Comparison of ENCODE assay signal across 8 mouse cellular contexts in the genomic region with DNA sequence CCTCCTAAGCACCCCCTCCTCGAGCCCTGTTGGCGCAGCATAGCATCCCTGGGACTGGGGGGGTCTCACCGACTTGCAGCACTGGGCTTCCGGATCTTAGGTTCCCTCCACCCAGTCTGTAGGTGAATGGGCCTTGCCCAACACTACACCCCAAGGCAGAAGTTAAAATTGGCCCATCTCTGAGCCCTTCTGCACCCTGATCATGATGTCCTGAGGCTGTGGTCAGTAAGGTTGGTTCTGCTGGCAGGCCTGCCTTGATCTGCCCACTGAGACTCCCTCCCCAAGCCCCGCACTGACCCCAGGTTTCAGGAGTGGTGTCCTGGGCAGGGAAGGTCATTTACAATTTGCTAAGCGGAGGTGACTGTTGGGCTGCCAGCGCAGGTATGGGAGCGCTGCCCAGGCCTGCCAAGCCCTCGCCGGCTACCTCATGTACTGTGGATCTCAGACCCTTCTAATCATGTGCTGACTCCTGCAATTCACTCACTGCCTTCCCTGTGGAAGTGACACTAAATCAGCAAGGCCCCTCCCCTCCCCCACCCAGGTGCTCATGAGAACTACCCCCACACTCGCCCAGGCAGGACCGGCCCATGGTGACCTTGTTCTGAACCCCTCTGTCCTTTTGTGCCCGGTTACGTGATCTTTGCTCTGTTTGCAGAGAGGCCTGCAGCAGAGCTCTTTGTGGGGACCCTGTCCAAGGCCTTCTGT. TPM values are rescaled to one million over a fixed set of nuclear protein-coding genes. Genes with fewer than 3 reads are reported as not detected.
A peak's percentile ranks its signal among the peaks of the same experiment; 100 is the strongest.
DNase-seq lines count a peak whose midpoint lies in the region; ATAC-seq and TF ChIP-seq lines count a peak whose summit lies in the region.

No protein-coding gene starts in this region.

- no peak for TF ChIP-seq POLR2A in kidney, adult 2 months (IDR thresholded peaks at IDR 0.05; ENCODE audit: low read depth, low read length)

- no peaks in the 10 kb centered on the region for H3K27me3 ChIP-seq in kidney, adult 2 months (replicated peaks; ENCODE audit: control insufficient read depth, insufficient read depth, low read length)
- peaks cover 1% of the 10 kb centered on the region; the same call in 1 of the 2 replicates for H3K27me3 ChIP-seq in hindbrain, embryonic 10.5 days (ENCODE audit: insufficient read depth, poor library complexity, severe bottlenecking)
- no peaks in the 10 kb centered on the region for H3K27me3 ChIP-seq in liver, postnatal 0 days (ENCODE audit: insufficient read depth, low read length)

- H3K4me2 ChIP-seq in liver, postnatal 0 days (ENCODE audit: low read depth, low read length): peak overlapping the region; percentile 58

- DNase-seq in kidney, adult 2 months: no peak
- DNase-seq in kidney, adult 11 months: no peak
- no peak for DNase-seq in hindbrain, embryonic 10.5 days (ENCODE audit: low spot score)
- peak; percentile 72 for DNase-seq in liver, postnatal 0 days
- no peak for DNase-seq in adrenal gland, postnatal 10 days
- no peak for DNase-seq in urinary bladder, postnatal 10 days (ENCODE audit: low spot score)

- TF ChIP-seq CTCF in kidney, adult 2 months (conservative IDR thresholded peaks at IDR 0.05; ENCODE audit: insufficient read depth, insufficient read length, low read depth, low read length): no peak
- no peak for TF ChIP-seq CTCF in liver, postnatal 0 days (IDR thresholded peaks at IDR 0.05; ENCODE audit: low read depth)

- H3K36me3 ChIP-seq in kidney, adult 2 months (ENCODE audit: control insufficient read depth, insufficient read depth, low read length): no peaks in the 10 kb centered on the region
- peaks cover 57% of the 10 kb centered on the region for H3K36me3 ChIP-seq in hindbrain, embryonic 10.5 days
- peaks cover 22% of the 10 kb centered on the region for H3K36me3 ChIP-seq in liver, postnatal 0 days (replicated peaks; ENCODE audit: insufficient read depth, low read length)

- H3K9ac ChIP-seq in liver, postnatal 0 days (replicated peaks): peak overlapping the region; percentile 58

- peaks cover 10% of the 10 kb centered on the region for H3K4me1 ChIP-seq in kidney, adult 2 months (ENCODE audit: control insufficient read depth, insufficient read depth, low read length)
- H3K4me1 ChIP-seq in brown adipose tissue, adult 24 weeks (ENCODE audit: control insufficient read depth, insufficient read depth, insufficient read length, low read length): peaks cover 53% of the 10 kb centered on the region
- H3K4me1 ChIP-seq in hindbrain, embryonic 10.5 days (replicated peaks): peaks cover 44% of the 10 kb centered on the region
- H3K4me1 ChIP-seq in liver, postnatal 0 days (ENCODE audit: insufficient read depth): peaks cover 50% of the 10 kb centered on the region

- 58% methylated on average over 14 of the region's 14 CpGs for WGBS in kidney, adult 2 months
- 79% methylated on average over 14 of the region's 14 CpGs for WGBS in hindbrain, embryonic 10.5 days
- 53% methylated on average over 14 of the region's 14 CpGs for WGBS in liver, postnatal 0 days (ENCODE audit: insufficient replicate concordance)

- no peak overlapping the region for H3K4me3 ChIP-seq in kidney, adult 2 months (ENCODE audit: insufficient read depth, low read depth, low read length)
- no peak overlapping the region for H3K4me3 ChIP-seq in brown adipose tissue, adult 24 weeks (ENCODE audit: insufficient read depth, low read depth, low read length)
- H3K4me3 ChIP-seq in hindbrain, embryonic 10.5 days: no peak overlapping the region
- 0 out of 2 replicates have a peak overlapping the region, but pooled peaks have one; percentile 1 for H3K4me3 ChIP-seq in liver, postnatal 0 days (ENCODE audit: low read depth, low read length)

- H3K9me3 ChIP-seq in hindbrain, embryonic 10.5 days: no peaks in the 10 kb centered on the region
- H3K9me3 ChIP-seq in liver, postnatal 0 days (ENCODE audit: low read length): no peaks in the 10 kb centered on the region

- TF ChIP-seq EP300 in liver, postnatal 0 days (IDR thresholded peaks at IDR 0.05; ENCODE audit: low read depth): no peak

- no peak for ATAC-seq in liver, postnatal 0 days
- ATAC-seq in activated CD4-positive, CD25-positive, alpha-beta regulatory T cell, adult 4 months: no peak

- peak overlapping the region; percentile 79 for H3K27ac ChIP-seq in kidney, adult 2 months (ENCODE audit: insufficient read depth, low read depth, low read length)
- peak overlapping the region; percentile 94 for H3K27ac ChIP-seq in brown adipose tissue, adult 24 weeks (replicated peaks; ENCODE audit: low read depth, low read length)
- H3K27ac ChIP-seq in hindbrain, embryonic 10.5 days: peak overlapping the region; percentile 68
- peak overlapping the region; percentile 98 for H3K27ac ChIP-seq in liver, postnatal 0 days (ENCODE audit: low read depth)

RNA-seq across cellular contexts. Expression of gene Naglu, which starts 6.7 kb away (rescaled TPM):
- 50.6 and 60.6 TPM in 2 replicates for polyA plus RNA-seq in kidney, adult 2 months (2012; rRNA removed)
- polyA plus RNA-seq in brown adipose tissue, adult 24 weeks (2012; ENCODE audit: insufficient read depth, insufficient read length, missing spikeins): 4.4 and 7.1 TPM in 2 replicates
- polyA plus RNA-seq in hindbrain, embryonic 10.5 days (2016; fragmentation: Nextera tagmentation; extraction: Ambion mirVana): 11.2 and 12.9 TPM in 2 replicates
- 19.1 and 19.3 TPM in 2 replicates for polyA plus RNA-seq in liver, postnatal 0 days (2015; fragmentation: Nextera tagmentation; extraction: Ambion mirVana)
- 10 to 100 TPM; 27.3 to 28.2 TPM for total RNA-seq in adrenal gland, postnatal 10 days (2021)
- 1 to 10 TPM; 6.8 to 9.0 TPM for polyA plus RNA-seq in activated CD4-positive, CD25-positive, alpha-beta regulatory T cell, adult 4 months (2017; shearing (Covaris generic))

RNA-seq across cellular contexts. Expression of gene Hsd17b1, which starts 15.1 kb away (rescaled TPM):
- polyA plus RNA-seq in kidney, adult 2 months (2012; rRNA removed): 0.44 and 0.83 TPM in 2 replicates
- not detected in 2 replicates for polyA plus RNA-seq in brown adipose tissue, adult 24 weeks (2012; ENCODE audit: insufficient read depth, insufficient read length, missing spikeins)
- polyA plus RNA-seq in hindbrain, embryonic 10.5 days (2016; fragmentation: Nextera tagmentation; extraction: Ambion mirVana): 0.14 TPM in 1 of 2 replicates, not detected in the other
- 0.23 and 0.33 TPM in 2 replicates for polyA plus RNA-seq in liver, postnatal 0 days (2015; fragmentation: Nextera tagmentation; extraction: Ambion mirVana)
- total RNA-seq in adrenal gland, postnatal 10 days (2021): under 1 TPM; 0.45 to 0.67 TPM
- polyA plus RNA-seq in activated CD4-positive, CD25-positive, alpha-beta regulatory T cell, adult 4 months (2017; shearing (Covaris generic)): not detected

RNA-seq across cellular contexts. Expression of gene Coasy, which starts 19.2 kb away (rescaled TPM):
- polyA plus RNA-seq in kidney, adult 2 months (2012; rRNA removed): 154 and 200 TPM in 2 replicates
- polyA plus RNA-seq in brown adipose tissue, adult 24 weeks (2012; ENCODE audit: insufficient read depth, insufficient read length, missing spikeins): 98.3 and 102 TPM in 2 replicates
- polyA plus RNA-seq in hindbrain, embryonic 10.5 days (2016; fragmentation: Nextera tagmentation; extraction: Ambion mirVana): 53.1 and 59.6 TPM in 2 replicates
- 38.5 and 42.9 TPM in 2 replicates for polyA plus RNA-seq in liver, postnatal 0 days (2015; fragmentation: Nextera tagmentation; extraction: Ambion mirVana)
- 100 to 1,000 TPM in 1 of 2 experiments, 10 to 100 TPM in 1; 98.0 to 102 TPM for total RNA-seq in adrenal gland, postnatal 10 days (2021)
- 10 to 100 TPM; 17.9 to 22.1 TPM for polyA plus RNA-seq in activated CD4-positive, CD25-positive, alpha-beta regulatory T cell, adult 4 months (2017; shearing (Covaris generic))

RNA-seq across cellular contexts. Expression of gene Mlx, which starts 24.0 kb away (rescaled TPM):
- polyA plus RNA-seq in kidney, adult 2 months (2012; rRNA removed): 56.9 and 67.9 TPM in 2 replicates
- 55.0 and 67.5 TPM in 2 replicates for polyA plus RNA-seq in brown adipose tissue, adult 24 weeks (2012; ENCODE audit: insufficient read depth, insufficient read length, missing spikeins)
- polyA plus RNA-seq in hindbrain, embryonic 10.5 days (2016; fragmentation: Nextera tagmentation; extraction: Ambion mirVana): 44.7 and 49.7 TPM in 2 replicates
- polyA plus RNA-seq in liver, postnatal 0 days (2015; fragmentation: Nextera tagmentation; extraction: Ambion mirVana): 24.1 and 26.1 TPM in 2 replicates
- total RNA-seq in adrenal gland, postnatal 10 days (2021): 10 to 100 TPM; 32.9 to 35.0 TPM
- polyA plus RNA-seq in activated CD4-positive, CD25-positive, alpha-beta regulatory T cell, adult 4 months (2017; shearing (Covaris generic)): 10 to 100 TPM; 51.8 to 71.5 TPM

RNA-seq across cellular contexts. Expression of gene Psmc3ip, which starts 32.1 kb away (rescaled TPM):
- polyA plus RNA-seq in kidney, adult 2 months (2012; rRNA removed): 1.2 and 1.9 TPM in 2 replicates
- 1.7 and 3.6 TPM in 2 replicates for polyA plus RNA-seq in brown adipose tissue, adult 24 weeks (2012; ENCODE audit: insufficient read depth, insufficient read length, missing spikeins)
- polyA plus RNA-seq in hindbrain, embryonic 10.5 days (2016; fragmentation: Nextera tagmentation; extraction: Ambion mirVana): 59.7 and 72.5 TPM in 2 replicates
- polyA plus RNA-seq in liver, postnatal 0 days (2015; fragmentation: Nextera tagmentation; extraction: Ambion mirVana): 8.1 and 8.2 TPM in 2 replicates
- total RNA-seq in adrenal gland, postnatal 10 days (2021): 1 to 10 TPM; 6.6 to 7.1 TPM
- polyA plus RNA-seq in activated CD4-positive, CD25-positive, alpha-beta regulatory T cell, adult 4 months (2017; shearing (Covaris generic)): 10 to 100 TPM; 12.3 to 13.4 TPM
